Mouse (Mus musculus) C3H10T1/2 (cell line): ENCODE results near the gene Cplx1. TPM values are rescaled to one million over a fixed set of nuclear protein-coding genes. Genes with fewer than 3 reads are reported as not detected.

Experiments
- polyA plus RNA-seq, 2 experiments: library from polyadenylated mRNA; unstranded; fragments of >200 nt; fragmentation: generic; extraction: Trizol; gene quantifications; one replicate each; pipeline ENCODE4 v1.2.1; 2012; ENCODE audit warnings: missing spikeins in 2 of 2

The Cplx1 gene
- under 1 TPM in 1 of 2 experiments, not detected in 1; 0.02 TPM for polyA plus RNA-seq

DNA sequence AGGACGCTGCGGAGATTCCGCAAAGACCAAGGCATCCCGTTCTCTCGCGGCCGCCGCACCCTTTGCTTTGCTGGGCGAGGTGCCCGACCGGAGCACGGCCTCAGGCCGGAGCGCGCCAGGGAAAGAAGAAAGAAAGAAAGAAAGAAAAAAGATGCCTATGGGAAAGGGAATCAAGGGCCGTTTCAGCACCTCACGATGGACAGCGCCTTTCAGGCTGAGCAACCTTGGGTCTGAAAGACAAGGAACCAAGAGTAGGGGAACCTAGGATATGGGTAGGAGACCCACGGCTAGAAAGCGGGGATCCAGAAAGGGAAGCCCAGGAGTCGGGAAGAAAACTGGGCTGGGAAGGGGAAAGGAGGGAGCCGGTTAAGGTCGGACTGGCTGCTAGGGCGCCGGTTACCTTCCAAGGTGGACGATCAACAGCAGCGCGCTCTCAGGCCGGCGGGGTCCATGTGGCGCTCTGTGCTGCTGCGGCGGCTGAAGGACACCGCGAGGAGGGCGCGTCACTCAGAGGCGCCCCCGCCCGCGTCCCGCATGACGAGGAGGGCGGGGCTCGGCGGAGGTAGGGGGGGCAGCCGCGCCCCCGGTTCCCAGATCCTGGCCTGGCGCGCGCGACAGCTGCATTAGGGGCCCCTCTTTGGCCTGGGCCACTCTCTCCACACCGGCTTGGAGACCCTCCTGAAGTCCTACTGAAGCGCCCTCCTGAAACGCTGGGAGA lies at the start of gene Cplx1:
Cplx1 (minus strand) TSS at position 536 of the 718 bp plus-strand sequence.

Other genes starting within 250 kb of the Cplx1 start
- 1 to 10 TPM in 1 of 2 experiments, under 1 TPM in 1; 0.21 to 1.9 TPM for gene Pigg, start 237.4 kb downstream of the Cplx1 start, polyA plus RNA-seq
- gene Gm42517, start 182.1 kb downstream of the Cplx1 start, polyA plus RNA-seq, result under 1 TPM; 0.01 to 0.06 TPM
- under 1 TPM in 1 of 2 experiments, not detected in 1; 0.02 TPM for gene Pde6b, start 161.6 kb downstream of the Cplx1 start, polyA plus RNA-seq
- 1,000 to 10,000 TPM in 1 of 2 experiments, 100 to 1,000 TPM in 1; 937 to 1,235 TPM for gene Atp5k, start 115.6 kb downstream of the Cplx1 start, polyA plus RNA-seq
- gene Mfsd7a, start 101.1 kb downstream of the Cplx1 start, polyA plus RNA-seq, result under 1 TPM; 0.08 to 0.77 TPM
- gene Pcgf3, start 88.8 kb downstream of the Cplx1 start, polyA plus RNA-seq, result 1 to 10 TPM; 1.7 to 7.6 TPM
- 10 to 100 TPM; 19.5 to 43.3 TPM for gene Gak, start 79.7 kb upstream of the Cplx1 start, polyA plus RNA-seq
- 10 to 100 TPM in 1 of 2 experiments, 1 to 10 TPM in 1; 5.8 to 32.3 TPM for gene Tmem175, start 79.7 kb upstream of the Cplx1 start, polyA plus RNA-seq
- 1 to 10 TPM in 1 of 2 experiments, under 1 TPM in 1; 0.69 to 6.2 TPM for gene Idua, start 110.3 kb upstream of the Cplx1 start, polyA plus RNA-seq
- gene Dgkq, start 119.6 kb upstream of the Cplx1 start, polyA plus RNA-seq, result 1 to 10 TPM in 1 of 2 experiments, under 1 TPM in 1; 0.55 to 4.4 TPM
- under 1 TPM; 0.04 to 0.14 TPM for gene Slc26a1, start 125.5 kb upstream of the Cplx1 start, polyA plus RNA-seq
- 10 to 100 TPM; 11.3 to 58.4 TPM for gene Fgfrl1, start 142.4 kb upstream of the Cplx1 start, polyA plus RNA-seq
- not detected for gene Rnf212, start 225.0 kb upstream of the Cplx1 start, polyA plus RNA-seq
- not detected for gene Tmed11, start 245.3 kb upstream of the Cplx1 start, polyA plus RNA-seq